Mouse (Mus musculus) frontal cortex, postnatal 25 days (tissue): ENCODE data around the gene Ubac2.

Experiments
- DNase-seq, 2 experiments: peaks; one replicate each; pipeline ENCODE4 v3.0.0; 2022; ENCODE audit warnings: low spot score in 2 of 2

The Ubac2 gene

GRCm38 (mm10) chr14:121924876-121925275 is 46.5 kb downstream of the Ubac2 start:
- DNase-seq: no peak

GRCm38 (mm10) chr14:121926901-121927300 is 48.5 kb downstream of the Ubac2 start:
- DNase-seq: no peak

GRCm38 (mm10) chr14:121927451-121927850 is 49.0 kb downstream of the Ubac2 start:
- DNase-seq: no peak

GRCm38 (mm10) chr14:121928375-121929137 is 50.1 kb downstream of the Ubac2 start:
- DNase-seq: peak in 1 of 2 experiments; percentile 29

- DNase-seq: no peak
These were observed 51.0 kb downstream of the Ubac2 start for GRCm38 (mm10) chr14:121929243-121929951.

- DNase-seq: no peak
These were observed 52.4 kb downstream of the Ubac2 start for GRCm38 (mm10) chr14:121930731-121931383.

- no peak for DNase-seq
These were observed 53.2 kb downstream of the Ubac2 start for GRCm38 (mm10) chr14:121931594-121931993.

GRCm38 (mm10) chr14:121932180-121932579 is 53.8 kb downstream of the Ubac2 start:
- no peak for DNase-seq

- no peak for DNase-seq
These were observed 55.6 kb downstream of the Ubac2 start for GRCm38 (mm10) chr14:121933906-121934596.

GRCm38 (mm10) chr14:121934597-121934946 is 56.2 kb downstream of the Ubac2 start:
- DNase-seq: no peak

- DNase-seq: no peak
These were observed 57.9 kb downstream of the Ubac2 start for GRCm38 (mm10) chr14:121936356-121936755.

GRCm38 (mm10) chr14:121936856-121937255 is 58.4 kb downstream of the Ubac2 start:
- no peak for DNase-seq

GRCm38 (mm10) chr14:121937601-121938255 is 59.3 kb downstream of the Ubac2 start:
- DNase-seq: no peak

GRCm38 (mm10) chr14:121938256-121939191 is 60.1 kb downstream of the Ubac2 start:
- DNase-seq: no peak

- no peak for DNase-seq
These were observed 61.2 kb downstream of the Ubac2 start for GRCm38 (mm10) chr14:121939582-121939981.

GRCm38 (mm10) chr14:121946131-121946530 is 67.7 kb downstream of the Ubac2 start:
- no peak for DNase-seq

GRCm38 (mm10) chr14:121946728-121947127 is 68.3 kb downstream of the Ubac2 start:
- DNase-seq: no peak

GRCm38 (mm10) chr14:121947201-121947760 is 68.9 kb downstream of the Ubac2 start:
- DNase-seq: no peak

- DNase-seq: no peak
These were observed 69.5 kb downstream of the Ubac2 start for GRCm38 (mm10) chr14:121947966-121948365.

- DNase-seq: no peak
These were observed 71.0 kb downstream of the Ubac2 start for GRCm38 (mm10) chr14:121949436-121949835.
